Mouse (Mus musculus): ENCODE results near the gene Bloc1s4. TPM values are rescaled to one million over a fixed set of nuclear protein-coding genes. Genes with fewer than 3 reads are reported as not detected.

The Bloc1s4 gene
- polyA plus RNA-seq, 1 experiment from 2014 or later, result 26.8 TPM

- Histone ChIP-seq H3K27ac (ENCODE audit: low read length) (no peak overlapping the region), H3K4me2 (replicated peaks; ENCODE audit: low read depth, low read length) (no peak overlapping the region), H3K4me3 (ENCODE audit: low read depth, low read length) (no peak overlapping the region), H3K36me3 (ENCODE audit: insufficient read depth, low read length) (no peaks in the 10 kb centered on the region), H3K9me3 (ENCODE audit: low read length) (no peaks in the 10 kb centered on the region), H3K9ac (replicated peaks; ENCODE audit: low read depth) (no peak overlapping the region), H3K27me3 (replicated peaks; ENCODE audit: insufficient read depth, low read length) (0 out of 2 replicates have a peak, but pooled peaks cover 8% of the 10 kb centered on the region), H3K4me1 (ENCODE audit: insufficient read depth, low read depth, low read length) (no peaks in the 10 kb centered on the region)
- WGBS, result 71% methylated on average over 8 of the region's 8 CpGs
- TF ChIP-seq CTCF (IDR thresholded peaks at IDR 0.05) (no peak), EP300 (IDR thresholded peaks at IDR 0.05) (no peak)
- ATAC-seq (no peak), DNase-seq (ENCODE audit: low spot score) (no peak)
Measured at GRCm38 (mm10) chr5:36728403-36729085, 19.9 kb downstream of the Bloc1s4 start.

- Histone ChIP-seq H3K9me3 (ENCODE audit: low read length) (no peaks in the 10 kb centered on the region), H3K4me1 (ENCODE audit: insufficient read depth, low read depth, low read length) (no peaks in the 10 kb centered on the region), H3K27me3 (replicated peaks; ENCODE audit: insufficient read depth, low read length) (0 out of 2 replicates have a peak, but pooled peaks cover 8% of the 10 kb centered on the region), H3K4me2 (replicated peaks; ENCODE audit: low read depth, low read length) (no peak overlapping the region), H3K9ac (replicated peaks; ENCODE audit: low read depth) (no peak overlapping the region), H3K4me3 (ENCODE audit: low read depth, low read length) (no peak overlapping the region), H3K27ac (ENCODE audit: low read length) (no peak overlapping the region), H3K36me3 (ENCODE audit: insufficient read depth, low read length) (no peaks in the 10 kb centered on the region)
- ATAC-seq (no peak), DNase-seq (ENCODE audit: low spot score) (no peak)
- TF ChIP-seq EP300 (IDR thresholded peaks at IDR 0.05), result no peak
- no peak for TF ChIP-seq CTCF (IDR thresholded peaks at IDR 0.05)
- WGBS, result 71% methylated on average over 7 of the region's 7 CpGs
Measured at GRCm38 (mm10) chr5:36727776-36728175, 20.7 kb downstream of the Bloc1s4 start.

GRCm38 (mm10) chr5:36727136-36727535, 21.3 kb downstream of the Bloc1s4 start:
- DNase-seq (ENCODE audit: low spot score) (no peak), ATAC-seq (no peak)
- H3K9me3 ChIP-seq (ENCODE audit: low read length), result no peaks in the 10 kb centered on the region
- no peak overlapping the region for H3K27ac ChIP-seq (ENCODE audit: low read length)
- no peak overlapping the region for H3K9ac ChIP-seq (replicated peaks; ENCODE audit: low read depth)
- H3K4me3 ChIP-seq (ENCODE audit: low read depth, low read length), result no peak overlapping the region
- no peaks in the 10 kb centered on the region for H3K36me3 ChIP-seq (ENCODE audit: insufficient read depth, low read length)
- H3K27me3 ChIP-seq (replicated peaks; ENCODE audit: insufficient read depth, low read length), result 0 out of 2 replicates have a peak, but pooled peaks cover 4% of the 10 kb centered on the region
- TF ChIP-seq EP300 (IDR thresholded peaks at IDR 0.05) (no peak), CTCF (IDR thresholded peaks at IDR 0.05) (no peak)
- H3K4me2 ChIP-seq (replicated peaks; ENCODE audit: low read depth, low read length), result no peak overlapping the region
- no peaks in the 10 kb centered on the region for H3K4me1 ChIP-seq (ENCODE audit: insufficient read depth, low read depth, low read length)
- WGBS, result 43% methylated on average over 2 of the region's 2 CpGs

GRCm38 (mm10) chr5:36726387-36726801, 22.1 kb downstream of the Bloc1s4 start:
- Histone ChIP-seq H3K4me1 (ENCODE audit: insufficient read depth, low read depth, low read length) (no peaks in the 10 kb centered on the region), H3K4me2 (replicated peaks; ENCODE audit: low read depth, low read length) (peak overlapping the region; percentile 19; the same call in 1 of the 2 replicates), H3K36me3 (ENCODE audit: insufficient read depth, low read length) (no peaks in the 10 kb centered on the region), H3K9me3 (ENCODE audit: low read length) (no peaks in the 10 kb centered on the region), H3K9ac (replicated peaks; ENCODE audit: low read depth) (no peak overlapping the region), H3K27ac (ENCODE audit: low read length) (no peak overlapping the region), H3K4me3 (ENCODE audit: low read depth, low read length) (no peak overlapping the region), H3K27me3 (replicated peaks; ENCODE audit: insufficient read depth, low read length) (0 out of 2 replicates have a peak, but pooled peaks cover 4% of the 10 kb centered on the region)
- no peak for TF ChIP-seq CTCF (IDR thresholded peaks at IDR 0.05)
- no peak for TF ChIP-seq EP300 (IDR thresholded peaks at IDR 0.05)
- DNase-seq (ENCODE audit: low spot score) (no peak), ATAC-seq (no peak)
- 53% methylated on average over 9 of the region's 9 CpGs for WGBS

GRCm38 (mm10) chr5:36725861-36726260, 22.6 kb downstream of the Bloc1s4 start:
- Histone ChIP-seq H3K9ac (replicated peaks; ENCODE audit: low read depth) (no peak overlapping the region), H3K4me1 (ENCODE audit: insufficient read depth, low read depth, low read length) (no peaks in the 10 kb centered on the region), H3K27me3 (replicated peaks; ENCODE audit: insufficient read depth, low read length) (0 out of 2 replicates have a peak, but pooled peaks cover 4% of the 10 kb centered on the region), H3K9me3 (ENCODE audit: low read length) (no peaks in the 10 kb centered on the region), H3K27ac (ENCODE audit: low read length) (no peak overlapping the region), H3K36me3 (ENCODE audit: insufficient read depth, low read length) (no peaks in the 10 kb centered on the region), H3K4me2 (replicated peaks; ENCODE audit: low read depth, low read length) (no peak overlapping the region), H3K4me3 (ENCODE audit: low read depth, low read length) (no peak overlapping the region)
- TF ChIP-seq EP300 (IDR thresholded peaks at IDR 0.05) (no peak), CTCF (IDR thresholded peaks at IDR 0.05) (no peak)
- no peak for DNase-seq (ENCODE audit: low spot score)
- 40% methylated on average over 12 of the region's 12 CpGs for WGBS
- ATAC-seq, result no peak

- DNase-seq (ENCODE audit: low spot score) (no peak), ATAC-seq (no peak)
- H3K9ac ChIP-seq (replicated peaks; ENCODE audit: low read depth), result no peak overlapping the region
- no peak for TF ChIP-seq CTCF (IDR thresholded peaks at IDR 0.05)
- TF ChIP-seq EP300 (IDR thresholded peaks at IDR 0.05), result no peak
- 43% methylated on average over 7 of the region's 7 CpGs for WGBS
- no peaks in the 10 kb centered on the region for H3K9me3 ChIP-seq (ENCODE audit: low read length)
- H3K4me3 ChIP-seq (ENCODE audit: low read depth, low read length), result no peak overlapping the region
- H3K36me3 ChIP-seq (ENCODE audit: insufficient read depth, low read length), result no peaks in the 10 kb centered on the region
- H3K4me2 ChIP-seq (replicated peaks; ENCODE audit: low read depth, low read length), result no peak overlapping the region
- H3K27ac ChIP-seq (ENCODE audit: low read length), result no peak overlapping the region
- H3K27me3 ChIP-seq (replicated peaks; ENCODE audit: insufficient read depth, low read length), result 0 out of 2 replicates have a peak, but pooled peaks cover 12% of the 10 kb centered on the region
- no peaks in the 10 kb centered on the region for H3K4me1 ChIP-seq (ENCODE audit: insufficient read depth, low read depth, low read length)
Measured at GRCm38 (mm10) chr5:36724274-36724673, 24.2 kb downstream of the Bloc1s4 start.
